Mouse (Mus musculus): ENCODE data around the gene Naip2. TPM values are rescaled to one million over a fixed set of nuclear protein-coding genes. Genes with fewer than 3 reads are reported as not detected.
"Not testable (repeated sequence)": the region's sequence is repeated elsewhere in the genome, so short reads cannot be mapped to it uniquely, and the experiment has no call there.

Gene Naip2
- 0.16 and 0.24 TPM in 2 replicates for polyA plus RNA-seq (2012)

GRCm38 (mm10) chr13:100201659-100202333 lies at the start of gene Naip2:
Gene Naip2 (minus strand): TSS chr13:100202092.
- TF ChIP-seq GATA1 (IDR thresholded peaks at IDR 0.05; ENCODE audit: low read length), result not testable (repeated sequence)

- not testable (repeated sequence) for TF ChIP-seq GATA1 (IDR thresholded peaks at IDR 0.05; ENCODE audit: low read length)
Observed at GRCm38 (mm10) chr13:100246223-100246622, 44.3 kb upstream of the Naip2 start, which contains the start of gene Naip5. Gene Naip5 (minus strand): TSS chr13:100246323.

GRCm38 (mm10) chr13:100243702-100244101 lies 41.8 kb upstream of the Naip2 start:
- TF ChIP-seq GATA1 (IDR thresholded peaks at IDR 0.05; ENCODE audit: low read length), result no peak

GRCm38 (mm10) chr13:100210540-100210939 lies 8.6 kb upstream of the Naip2 start:
- TF ChIP-seq GATA1 (IDR thresholded peaks at IDR 0.05; ENCODE audit: low read length), result no peak

- no peak for TF ChIP-seq GATA1 (IDR thresholded peaks at IDR 0.05; ENCODE audit: low read length)
Observed at GRCm38 (mm10) chr13:100203319-100203718, 1.4 kb upstream of the Naip2 start.

- TF ChIP-seq GATA1 (IDR thresholded peaks at IDR 0.05; ENCODE audit: low read length), result no peak
Observed at GRCm38 (mm10) chr13:100200778-100201177, 1.1 kb downstream of the Naip2 start.

- TF ChIP-seq GATA1 (IDR thresholded peaks at IDR 0.05; ENCODE audit: low read length), result no peak
Observed at GRCm38 (mm10) chr13:100195421-100195820, 6.5 kb downstream of the Naip2 start.

- TF ChIP-seq GATA1 (IDR thresholded peaks at IDR 0.05; ENCODE audit: low read length), result no peak
Observed at GRCm38 (mm10) chr13:100156624-100157023, 45.3 kb downstream of the Naip2 start.

GRCm38 (mm10) chr13:100152659-100153058 lies 49.2 kb downstream of the Naip2 start:
- no peak for TF ChIP-seq GATA1 (IDR thresholded peaks at IDR 0.05; ENCODE audit: low read length)

- TF ChIP-seq GATA1 (IDR thresholded peaks at IDR 0.05; ENCODE audit: low read length), result no peak
Observed at GRCm38 (mm10) chr13:100141646-100142314, 60.1 kb downstream of the Naip2 start.

GRCm38 (mm10) chr13:100125258-100125643 lies 76.6 kb downstream of the Naip2 start:
- TF ChIP-seq GATA1 (IDR thresholded peaks at IDR 0.05; ENCODE audit: low read length), result no peak

- no peak for TF ChIP-seq GATA1 (IDR thresholded peaks at IDR 0.05; ENCODE audit: low read length)
Observed at GRCm38 (mm10) chr13:100124423-100125257, 77.3 kb downstream of the Naip2 start, which contains the start of gene Smn1. Gene Smn1 (plus strand): TSS chr13:100124852.

- TF ChIP-seq GATA1 (IDR thresholded peaks at IDR 0.05; ENCODE audit: low read length), result no peak
Observed at GRCm38 (mm10) chr13:100123970-100124369, 77.9 kb downstream of the Naip2 start.

GRCm38 (mm10) chr13:100112218-100112972 lies 89.5 kb downstream of the Naip2 start:
- TF ChIP-seq GATA1 (IDR thresholded peaks at IDR 0.05; ENCODE audit: low read length), result no peak

Data from G1E-ER4 (cell line).